Mouse (Mus musculus): ENCODE data around the gene Klhl33. TPM values are rescaled to one million over a fixed set of nuclear protein-coding genes. Genes with fewer than 3 reads are reported as not detected.

Gene Klhl33
- polyA plus RNA-seq, 1 experiment from 2014 or later = 0.09 TPM

- H3K4me3 ChIP-seq = peak overlapping the region; percentile 58
- peaks cover 16% of the 10 kb centered on the region for H3K4me1 ChIP-seq (replicated peaks)
- no peaks in the 10 kb centered on the region for H3K36me3 ChIP-seq
- peak; percentile 42 for DNase-seq (ENCODE audit: low spot score)
- H3K9me3 ChIP-seq = 0 out of 2 replicates have a peak, but pooled peaks cover 3% of the 10 kb centered on the region
- H3K27ac ChIP-seq = peak overlapping the region; percentile 75; the same call in 1 of the 2 replicates
- WGBS = 19% methylated on average over 19 of the region's 19 CpGs
- peaks cover 30% of the 10 kb centered on the region for H3K27me3 ChIP-seq (ENCODE audit: insufficient read depth, poor library complexity, severe bottlenecking)
Measured at GRCm38 (mm10) chr14:50895985-50896746, 1.1 kb downstream of the Klhl33 start.

GRCm38 (mm10) chr14:50895407-50895806 lies 1.9 kb downstream of the Klhl33 start:
- peaks cover 30% of the 10 kb centered on the region for H3K27me3 ChIP-seq (ENCODE audit: insufficient read depth, poor library complexity, severe bottlenecking)
- peaks cover 16% of the 10 kb centered on the region for H3K4me1 ChIP-seq (replicated peaks)
- H3K9me3 ChIP-seq = 0 out of 2 replicates have a peak, but pooled peaks cover 3% of the 10 kb centered on the region
- no peak for DNase-seq (ENCODE audit: low spot score)
- H3K27ac ChIP-seq = no peak overlapping the region
- no peak overlapping the region for H3K4me3 ChIP-seq
- H3K36me3 ChIP-seq = no peaks in the 10 kb centered on the region

DNA sequence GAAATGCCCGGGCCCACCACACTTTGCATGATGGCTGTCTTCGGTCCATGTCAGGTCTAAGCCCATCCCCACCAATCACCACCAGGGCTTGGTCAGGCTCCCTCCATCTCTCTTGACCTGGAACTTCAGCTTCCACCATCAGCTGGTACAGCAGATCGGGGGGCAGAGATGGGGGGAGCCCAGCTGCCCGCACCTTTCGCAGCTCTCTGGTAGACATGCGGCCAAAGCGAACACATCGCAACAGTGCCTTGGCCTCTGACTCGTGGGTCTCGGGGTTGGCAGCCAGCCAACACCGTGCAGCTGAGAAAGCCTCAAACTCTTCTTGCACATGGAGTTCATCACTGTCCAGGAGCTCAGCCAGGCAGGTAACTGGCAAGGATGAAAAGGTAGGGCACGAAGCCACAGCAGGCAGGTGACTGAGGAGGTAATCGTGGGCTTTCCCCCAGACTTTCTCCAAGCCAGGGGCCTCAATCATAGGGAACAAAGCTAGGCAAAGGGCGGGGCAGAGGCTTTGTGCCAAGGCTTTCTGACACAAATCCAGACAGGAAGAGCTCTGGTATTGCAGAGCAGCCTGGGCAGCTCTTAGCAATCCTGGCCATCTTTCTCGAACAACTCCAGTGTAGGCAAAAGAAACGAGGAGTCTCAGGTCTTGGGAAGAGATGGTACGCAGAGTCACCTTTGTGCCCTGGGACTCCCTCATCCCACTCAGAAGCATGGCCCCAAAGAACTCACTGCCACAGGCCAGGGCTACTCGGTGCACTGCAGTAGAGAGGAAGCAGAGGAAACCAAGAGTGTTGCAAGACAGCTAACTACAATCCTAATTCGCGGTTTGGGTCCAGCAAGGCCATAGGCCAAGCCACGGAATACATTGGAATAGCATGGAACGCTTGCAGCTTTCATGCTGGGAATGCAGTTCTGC lies 4.5 kb downstream of the Klhl33 start:
- H3K4me1 ChIP-seq (replicated peaks) = peaks cover 16% of the 10 kb centered on the region
- 89% methylated on average over 22 of the region's 22 CpGs for WGBS
- H3K27ac ChIP-seq = no peak overlapping the region
- 0 out of 2 replicates have a peak, but pooled peaks cover 3% of the 10 kb centered on the region for H3K9me3 ChIP-seq
- H3K36me3 ChIP-seq = no peaks in the 10 kb centered on the region
- peaks cover 28% of the 10 kb centered on the region for H3K27me3 ChIP-seq (ENCODE audit: insufficient read depth, poor library complexity, severe bottlenecking)
- H3K4me3 ChIP-seq = no peak overlapping the region
- DNase-seq (ENCODE audit: low spot score) = no peak

GRCm38 (mm10) chr14:50892091-50892490 lies 5.2 kb downstream of the Klhl33 start:
- H3K27ac ChIP-seq = no peak overlapping the region
- 86% methylated on average over 7 of the region's 7 CpGs for WGBS
- H3K4me3 ChIP-seq = no peak overlapping the region
- no peak for DNase-seq (ENCODE audit: low spot score)
- H3K4me1 ChIP-seq (replicated peaks) = peaks cover 14% of the 10 kb centered on the region
- H3K36me3 ChIP-seq = no peaks in the 10 kb centered on the region
- 0 out of 2 replicates have a peak, but pooled peaks cover 3% of the 10 kb centered on the region for H3K9me3 ChIP-seq
- peaks cover 21% of the 10 kb centered on the region for H3K27me3 ChIP-seq (ENCODE audit: insufficient read depth, poor library complexity, severe bottlenecking)

GRCm38 (mm10) chr14:50891621-50892020 lies 5.7 kb downstream of the Klhl33 start:
- Histone ChIP-seq H3K27ac (no peak overlapping the region), H3K4me1 (replicated peaks) (peaks cover 9% of the 10 kb centered on the region)
- WGBS = 91% methylated on average over 8 of the region's 8 CpGs

GRCm38 (mm10) chr14:50876236-50876950 lies 20.9 kb downstream of the Klhl33 start:
- Histone ChIP-seq H3K4me3 (no peak overlapping the region), H3K27ac (no peak overlapping the region), H3K27me3 (ENCODE audit: insufficient read depth, poor library complexity, severe bottlenecking) (no peaks in the 10 kb centered on the region), H3K9me3 (no peaks in the 10 kb centered on the region), H3K36me3 (no peaks in the 10 kb centered on the region), H3K4me1 (replicated peaks) (no peaks in the 10 kb centered on the region)
- WGBS = 89% methylated on average over 6 of the region's 6 CpGs
- DNase-seq (ENCODE audit: low spot score) = no peak

More at GRCm38 (mm10) chr14:50891621-50892020, 5.7 kb downstream of the Klhl33 start:
- 0 out of 2 replicates have a peak, but pooled peaks cover 3% of the 10 kb centered on the region for H3K9me3 ChIP-seq
- H3K36me3 ChIP-seq = no peaks in the 10 kb centered on the region
- peaks cover 16% of the 10 kb centered on the region for H3K27me3 ChIP-seq (ENCODE audit: insufficient read depth, poor library complexity, severe bottlenecking)
- H3K4me3 ChIP-seq = no peak overlapping the region
- DNase-seq (ENCODE audit: low spot score) = no peak

- Histone ChIP-seq H3K27me3 (ENCODE audit: insufficient read depth, poor library complexity, severe bottlenecking) (no peaks in the 10 kb centered on the region), H3K27ac (no peak overlapping the region), H3K36me3 (no peaks in the 10 kb centered on the region), H3K4me3 (no peak overlapping the region), H3K4me1 (replicated peaks) (peaks cover 2% of the 10 kb centered on the region), H3K9me3 (no peaks in the 10 kb centered on the region)
- WGBS = 83% methylated on average over 6 of the region's 6 CpGs
- DNase-seq (ENCODE audit: low spot score) = no peak
Measured at GRCm38 (mm10) chr14:50875591-50876230, 21.6 kb downstream of the Klhl33 start.

GRCm38 (mm10) chr14:50875175-50875574 lies 22.1 kb downstream of the Klhl33 start:
- no peaks in the 10 kb centered on the region for H3K9me3 ChIP-seq
- 91% methylated on average over 3 of the region's 3 CpGs for WGBS
- H3K27me3 ChIP-seq (ENCODE audit: insufficient read depth, poor library complexity, severe bottlenecking) = no peaks in the 10 kb centered on the region
- H3K4me3 ChIP-seq = no peak overlapping the region
- peaks cover 8% of the 10 kb centered on the region for H3K4me1 ChIP-seq (replicated peaks)
- no peaks in the 10 kb centered on the region for H3K36me3 ChIP-seq
- H3K27ac ChIP-seq = no peak overlapping the region
- no peak for DNase-seq (ENCODE audit: low spot score)

DNA sequence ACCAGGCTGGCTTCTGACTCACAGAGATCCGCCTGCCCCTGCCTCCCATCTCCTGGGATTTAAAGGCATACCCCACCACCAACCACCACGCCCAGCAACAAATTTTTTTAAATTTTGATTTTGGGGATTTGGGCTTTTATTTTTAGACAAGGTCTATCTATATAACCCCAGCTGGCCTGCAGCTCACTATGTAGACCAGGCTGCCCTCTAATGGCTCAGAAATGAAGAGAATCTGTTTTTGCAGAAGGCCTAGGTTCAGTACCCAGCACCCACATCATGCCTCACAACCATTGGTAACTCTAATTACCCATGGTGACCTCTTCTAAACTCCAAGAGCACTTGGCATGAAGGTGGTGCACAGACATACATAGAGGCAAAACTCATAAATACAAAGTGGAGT lies 26.0 kb downstream of the Klhl33 start:
- WGBS = 88% methylated on average over 2 of the region's 2 CpGs
- no peak for DNase-seq (ENCODE audit: low spot score)
- Histone ChIP-seq H3K4me1 (replicated peaks) (peaks cover 12% of the 10 kb centered on the region), H3K27ac (no peak overlapping the region), H3K9me3 (no peaks in the 10 kb centered on the region), H3K4me3 (no peak overlapping the region), H3K36me3 (no peaks in the 10 kb centered on the region), H3K27me3 (ENCODE audit: insufficient read depth, poor library complexity, severe bottlenecking) (no peaks in the 10 kb centered on the region)

DNA sequence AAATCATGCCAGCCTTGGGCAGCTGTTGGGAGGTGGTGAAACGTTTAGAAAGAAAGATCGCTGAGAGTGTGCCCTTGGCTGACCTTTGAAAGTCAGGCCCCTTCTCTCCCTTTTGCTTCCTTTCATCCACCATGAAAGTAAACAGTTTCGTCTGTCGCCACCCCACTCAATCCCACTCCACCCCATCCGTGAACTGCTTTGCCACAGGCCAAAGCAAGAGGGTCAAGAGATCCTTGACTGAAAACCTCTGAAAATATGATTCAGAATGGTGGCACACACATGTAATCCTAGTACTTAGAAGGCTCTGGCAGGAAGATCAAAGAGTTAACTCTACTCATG lies 26.5 kb downstream of the Klhl33 start:
- H3K4me1 ChIP-seq (replicated peaks) = peaks cover 12% of the 10 kb centered on the region
- H3K36me3 ChIP-seq = no peaks in the 10 kb centered on the region
- H3K9me3 ChIP-seq = no peaks in the 10 kb centered on the region
- H3K27ac ChIP-seq = peak overlapping the region; percentile 88; the same call in 1 of the 2 replicates
- DNase-seq (ENCODE audit: low spot score) = no peak
- H3K27me3 ChIP-seq (ENCODE audit: insufficient read depth, poor library complexity, severe bottlenecking) = no peaks in the 10 kb centered on the region
- WGBS = 27% methylated on average over 5 of the region's 5 CpGs
- peak overlapping the region; percentile 68 for H3K4me3 ChIP-seq

DNA sequence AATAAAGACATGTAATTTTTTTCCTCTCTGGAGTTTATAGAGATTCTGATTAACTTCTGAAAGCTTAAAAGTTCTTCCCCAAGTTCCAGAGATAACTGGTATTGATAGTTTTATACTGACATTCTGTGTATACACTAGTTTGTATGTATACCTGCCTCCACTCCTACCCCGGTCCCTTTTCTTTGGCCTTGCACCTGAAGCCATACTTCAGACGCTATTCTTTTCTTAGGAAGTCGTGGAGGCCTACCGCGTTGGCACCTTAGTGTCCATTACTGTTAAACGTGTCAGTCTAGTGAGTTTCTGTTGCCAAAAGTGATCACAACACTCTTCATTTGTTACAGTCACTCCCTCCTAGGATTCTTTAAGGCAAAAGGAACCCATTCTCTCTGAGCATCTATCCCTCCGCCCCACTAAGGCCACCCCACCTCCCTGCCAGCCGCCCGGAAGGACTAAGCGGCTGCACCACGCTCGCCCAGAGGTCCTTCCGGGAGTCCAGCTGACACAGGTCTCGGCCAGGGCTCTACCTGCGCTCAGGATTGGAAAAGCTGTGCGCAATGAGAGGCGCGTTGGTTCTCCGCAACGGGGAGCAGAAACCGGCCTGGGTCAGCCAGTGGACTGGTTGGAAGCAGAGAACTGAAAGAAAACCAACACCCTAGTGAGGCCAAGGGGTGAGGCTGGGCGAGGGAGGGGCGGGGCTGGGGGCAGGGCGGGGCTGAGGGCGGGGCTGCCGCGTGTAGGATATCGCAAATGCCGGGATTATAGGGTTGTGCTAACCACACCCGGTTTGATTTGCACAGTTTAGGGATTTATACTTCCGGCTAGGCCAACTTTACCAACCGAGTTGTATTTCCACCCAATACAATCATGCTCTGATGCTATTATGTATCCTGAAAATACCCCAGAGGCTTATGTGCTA lies 27.2 kb downstream of the Klhl33 start, which contains the start of gene Tep1:
Tep1 (minus strand) TSS at position 672 of the 916 bp plus-strand sequence.
- Histone ChIP-seq H3K27ac (peak within 1 kb of the TSS; percentile 88), H3K36me3 (no peaks in the 10 kb centered on the region), H3K9me3 (no peaks in the 10 kb centered on the region), H3K4me1 (replicated peaks) (peaks cover 12% of the 10 kb centered on the region), H3K27me3 (ENCODE audit: insufficient read depth, poor library complexity, severe bottlenecking) (no peaks in the 10 kb centered on the region), H3K4me3 (peak within 1 kb of the TSS; percentile 68)
- DNase-seq (ENCODE audit: low spot score) = peak; percentile 77
- WGBS = 7% methylated on average over 32 of the region's 32 CpGs

Data from hindbrain, embryonic 10.5 days (tissue).